Mouse (Mus musculus): ENCODE results near the gene Mcemp1.

Gene Mcemp1

DNA sequence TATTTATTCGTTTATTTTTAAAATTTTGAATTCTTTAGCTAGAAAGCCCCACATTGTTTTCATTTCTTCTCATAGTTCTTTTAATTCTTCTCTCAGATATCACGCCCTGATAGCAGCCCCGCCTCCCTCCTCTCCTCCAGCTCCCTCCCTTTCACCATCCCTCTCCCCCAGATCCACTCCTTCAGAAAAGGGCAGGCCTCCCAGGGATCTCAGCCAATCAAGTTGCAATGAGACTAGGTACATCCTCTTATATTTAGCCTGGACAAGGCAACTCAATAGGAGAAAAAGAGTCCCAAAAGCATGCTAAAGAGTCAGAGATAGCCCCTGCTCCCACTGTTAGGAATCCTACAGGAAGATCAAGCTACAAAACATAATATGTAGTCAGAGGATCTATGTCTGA, 9.1 kb downstream of the Mcemp1 start:
- DNase-seq (ENCODE audit: low read depth) = no peak

DNA sequence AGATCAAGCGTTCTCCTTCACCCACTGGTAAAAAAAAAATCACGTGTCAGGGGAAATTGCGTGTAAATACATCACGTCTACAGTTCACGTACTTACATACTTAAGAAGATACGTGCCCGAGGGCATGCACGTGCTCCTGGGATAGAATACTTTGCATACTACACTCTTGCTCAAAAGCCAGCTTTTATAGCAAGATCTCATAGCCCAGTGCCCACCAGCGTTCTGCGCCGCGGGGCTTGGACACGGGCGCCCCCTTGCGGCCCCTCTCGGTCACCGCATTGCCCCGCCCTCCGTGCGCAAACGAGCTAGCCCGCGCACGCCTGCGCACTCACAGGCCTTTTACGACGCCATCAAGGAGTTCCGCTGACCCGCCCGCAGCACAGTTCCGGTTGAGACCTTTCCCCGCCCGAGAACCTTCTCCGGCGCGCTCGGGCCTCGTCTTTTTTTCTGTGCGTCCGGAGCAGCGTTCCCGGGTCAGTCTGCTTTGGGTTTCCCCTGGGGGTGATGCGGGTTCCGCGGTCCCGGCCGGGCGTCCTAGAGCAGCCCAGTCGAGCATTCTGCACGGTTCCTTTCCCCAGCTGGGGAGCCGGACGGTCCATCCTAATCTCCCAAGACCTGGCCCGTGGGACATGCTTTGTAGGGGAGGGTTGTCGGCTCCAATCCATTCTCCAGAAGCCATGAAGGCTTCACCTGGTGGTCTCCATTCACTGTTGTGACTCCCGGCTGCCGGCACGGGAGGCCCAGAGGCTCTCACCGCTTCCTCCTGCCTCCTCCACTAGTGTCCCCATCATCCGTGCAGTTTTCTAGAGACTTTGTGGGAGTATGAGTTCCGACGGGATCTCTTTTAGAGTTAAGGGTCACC, 10.8 kb downstream of the Mcemp1 start, which contains the start of gene Trappc5:
Gene Trappc5, plus strand, starts transcription at position 169 of the 862 bp plus-strand sequence.
- peak; percentile 83 for DNase-seq (ENCODE audit: low read depth)

DNA sequence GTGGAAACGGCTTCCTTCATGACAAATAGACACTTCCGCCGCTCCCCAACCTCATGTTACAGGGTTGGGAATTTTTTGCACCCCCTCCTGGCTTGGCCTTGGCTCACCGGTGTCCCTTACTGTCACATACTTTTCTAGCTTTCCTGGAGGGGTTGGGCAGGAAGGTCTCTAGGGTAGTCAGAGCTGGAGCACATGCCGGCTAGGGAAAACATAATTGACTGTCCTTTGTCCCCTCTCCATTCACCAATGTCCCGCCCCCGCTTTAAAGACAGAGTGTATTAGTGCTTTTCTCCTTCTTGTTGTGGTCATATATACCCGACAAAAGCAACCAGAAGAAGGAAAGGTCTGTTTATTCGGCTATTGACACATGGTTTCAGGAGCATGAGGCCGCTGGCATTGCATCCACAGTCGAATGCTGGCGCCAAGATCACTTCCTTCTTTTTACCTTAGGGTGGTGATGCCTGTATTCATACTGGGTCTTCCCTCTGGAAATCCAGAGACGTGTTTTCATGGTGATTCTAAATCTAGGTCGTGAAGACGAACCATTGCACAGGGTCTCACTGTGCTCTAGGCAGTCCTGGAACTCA, 11.5 kb downstream of the Mcemp1 start:
- DNase-seq (ENCODE audit: low read depth) = no peak

DNA sequence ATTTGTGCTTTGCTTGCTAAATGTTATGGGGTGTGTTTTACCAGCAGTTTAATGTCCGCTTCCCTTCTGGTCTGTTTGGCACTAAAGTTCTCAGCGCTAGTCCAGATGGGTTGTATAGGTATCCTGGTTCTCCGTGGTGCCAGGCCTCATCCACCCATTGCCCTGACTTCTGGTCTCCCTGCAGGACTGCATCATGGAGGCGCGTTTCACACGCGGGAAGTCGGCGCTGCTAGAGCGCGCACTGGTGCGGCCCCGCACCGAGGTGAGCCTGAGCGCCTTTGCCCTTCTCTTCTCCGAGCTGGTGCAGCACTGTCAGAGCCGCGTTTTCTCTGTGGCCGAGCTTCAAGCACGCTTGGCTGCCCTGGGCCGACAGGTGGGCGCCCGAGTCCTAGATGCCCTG, 13.3 kb downstream of the Mcemp1 start:
- DNase-seq (ENCODE audit: low read depth) = no peak

DNA sequence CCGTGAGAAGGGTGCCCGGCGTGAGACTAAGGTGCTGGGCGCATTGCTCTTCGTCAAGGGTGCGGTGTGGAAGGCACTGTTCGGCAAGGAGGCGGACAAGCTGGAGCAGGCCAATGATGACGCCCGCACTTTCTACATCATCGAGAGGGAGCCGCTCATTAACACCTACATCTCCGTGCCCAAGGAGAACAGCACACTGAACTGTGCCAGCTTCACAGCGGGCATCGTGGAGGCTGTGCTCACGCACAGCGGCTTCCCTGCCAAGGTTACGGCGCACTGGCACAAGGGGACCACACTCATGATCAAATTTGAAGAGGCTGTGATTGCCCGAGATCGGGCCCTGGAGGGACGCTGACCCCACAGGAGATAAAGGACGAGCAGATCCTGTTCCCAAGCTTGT, 13.7 kb downstream of the Mcemp1 start:
- DNase-seq (ENCODE audit: low read depth) = no peak

DNA sequence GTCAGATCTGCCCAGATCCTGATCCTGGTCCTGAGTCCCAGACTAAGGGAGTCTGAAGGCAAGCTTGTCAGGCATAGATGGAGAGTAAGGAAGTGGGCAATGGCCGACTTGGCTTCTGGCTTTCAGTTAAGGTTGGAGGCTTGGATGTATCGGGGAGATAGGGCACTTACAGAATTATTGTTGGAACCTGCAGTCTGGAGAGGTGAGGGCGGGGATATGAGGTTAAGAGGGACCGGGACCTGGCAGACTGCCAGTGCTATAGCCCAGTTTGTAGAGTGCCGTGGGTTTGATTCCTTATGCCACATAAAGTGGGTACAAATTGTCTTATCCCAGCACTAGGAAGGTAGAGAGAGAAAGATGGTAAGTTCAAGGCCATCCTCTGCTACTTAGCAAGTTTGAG, 14.1 kb downstream of the Mcemp1 start:
- no peak for DNase-seq (ENCODE audit: low read depth)

DNA sequence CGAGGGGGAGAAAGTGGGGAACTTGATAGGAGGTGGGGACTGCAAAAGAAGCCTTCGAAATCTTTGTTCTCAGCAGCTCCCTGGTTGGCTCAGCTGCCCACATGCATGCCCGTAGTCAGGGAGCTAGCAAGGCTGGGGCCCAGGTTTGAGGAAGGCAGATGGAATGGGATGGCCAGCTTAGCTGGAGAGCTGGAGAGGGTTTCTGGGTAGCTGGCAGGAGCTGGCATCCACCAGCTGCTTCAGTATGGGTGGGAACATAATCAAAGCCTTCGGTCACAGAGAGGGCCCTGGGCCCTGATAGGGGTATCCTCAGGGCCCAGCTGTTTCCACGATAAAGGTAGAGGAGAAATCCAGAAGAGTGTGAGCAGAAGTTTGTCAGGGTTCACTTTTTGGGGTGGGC, 16.9 kb downstream of the Mcemp1 start:
- DNase-seq (ENCODE audit: low read depth) = no peak

DNA sequence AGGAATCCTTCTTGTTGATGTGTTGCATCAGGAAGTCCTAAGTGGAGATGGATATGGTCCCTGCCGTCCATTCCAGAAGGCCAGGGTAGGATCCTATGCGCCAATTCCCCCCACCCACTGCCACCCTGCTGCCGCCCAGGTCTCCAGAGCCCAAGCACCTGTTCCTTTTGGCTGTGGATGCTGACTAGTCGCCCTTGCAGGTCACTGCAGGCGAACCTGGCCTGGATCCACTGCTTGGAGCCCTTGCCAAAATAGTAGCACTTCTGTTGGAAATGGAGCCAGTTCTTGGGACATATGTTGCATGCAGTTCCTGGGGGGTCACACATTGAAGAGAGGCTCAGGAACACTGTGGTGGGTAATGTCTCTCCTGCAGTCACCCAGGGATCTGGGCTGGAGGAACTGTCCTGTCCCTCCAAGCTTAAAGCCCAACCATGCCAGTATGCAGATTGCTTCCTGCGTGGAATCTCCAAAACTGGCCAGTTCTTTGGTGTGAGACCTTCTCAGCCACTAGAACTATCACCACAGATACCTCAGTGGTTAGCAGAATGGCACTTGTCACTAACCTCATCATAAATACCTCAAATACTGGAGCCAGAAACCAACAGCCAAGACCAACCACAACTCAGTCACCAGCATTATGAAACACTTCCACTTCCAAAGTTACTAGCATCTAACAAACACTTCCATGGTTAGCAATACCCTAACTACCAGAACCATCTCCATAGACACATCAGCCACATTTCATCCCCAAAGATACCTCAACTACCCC, 18.0 kb downstream of the Mcemp1 start:
- no peak for DNase-seq (ENCODE audit: low read depth)

DNA sequence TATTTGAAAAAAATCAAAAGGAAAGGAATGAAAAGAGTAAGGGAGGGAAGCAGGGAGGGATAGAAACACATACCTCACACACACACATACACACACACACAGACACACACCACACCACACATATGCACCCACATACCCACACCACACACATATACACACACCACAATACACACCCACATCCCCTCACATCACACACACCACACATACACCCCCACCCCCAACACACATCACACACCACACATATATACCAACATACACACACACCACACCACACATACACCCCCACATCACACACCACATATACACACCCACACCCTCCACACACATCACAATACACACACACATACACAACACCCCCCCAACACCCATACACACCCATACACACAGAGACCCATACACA, 19.0 kb downstream of the Mcemp1 start:
- DNase-seq (ENCODE audit: low read depth) = no peak

DNA sequence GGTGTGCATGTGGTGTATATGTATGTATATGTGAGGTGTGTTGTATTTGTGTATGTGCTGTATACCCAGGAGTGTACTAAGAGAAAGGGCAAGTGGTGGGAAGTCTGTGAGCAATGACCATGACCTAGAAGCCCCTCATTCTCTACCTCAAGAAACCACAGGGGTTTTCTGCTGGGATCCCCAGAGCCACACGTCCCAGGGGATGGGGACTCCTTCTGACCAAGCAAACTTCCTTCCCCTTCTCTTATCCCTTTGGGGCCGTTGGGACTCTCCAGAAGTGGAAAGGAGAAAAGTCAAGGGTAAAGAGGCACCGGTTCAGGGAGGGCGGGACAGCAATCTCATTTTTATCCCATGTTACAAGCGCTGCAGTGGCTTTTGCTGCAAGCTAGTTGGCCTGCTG, 19.9 kb downstream of the Mcemp1 start:
- DNase-seq (ENCODE audit: low read depth) = no peak

DNA sequence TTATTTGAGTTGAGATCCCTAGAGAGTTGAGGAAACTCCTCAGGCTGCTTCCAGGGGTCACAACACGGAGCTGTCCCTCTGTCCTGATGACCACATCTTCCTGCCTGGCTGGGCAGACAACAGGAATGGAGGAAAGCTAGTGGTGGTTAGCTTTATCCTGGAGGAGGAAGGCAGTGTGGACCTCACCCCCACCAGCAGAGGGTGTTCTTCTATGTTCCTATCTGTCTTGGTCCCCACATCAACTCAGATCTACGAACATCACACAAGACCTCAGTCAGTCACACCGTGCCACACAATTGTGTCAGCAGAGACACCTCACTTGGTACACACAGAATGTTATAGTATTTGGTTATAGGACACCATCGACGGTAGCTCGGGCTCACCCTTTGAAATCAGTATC, 22.0 kb downstream of the Mcemp1 start:
- no peak for DNase-seq (ENCODE audit: low read depth)

DNA sequence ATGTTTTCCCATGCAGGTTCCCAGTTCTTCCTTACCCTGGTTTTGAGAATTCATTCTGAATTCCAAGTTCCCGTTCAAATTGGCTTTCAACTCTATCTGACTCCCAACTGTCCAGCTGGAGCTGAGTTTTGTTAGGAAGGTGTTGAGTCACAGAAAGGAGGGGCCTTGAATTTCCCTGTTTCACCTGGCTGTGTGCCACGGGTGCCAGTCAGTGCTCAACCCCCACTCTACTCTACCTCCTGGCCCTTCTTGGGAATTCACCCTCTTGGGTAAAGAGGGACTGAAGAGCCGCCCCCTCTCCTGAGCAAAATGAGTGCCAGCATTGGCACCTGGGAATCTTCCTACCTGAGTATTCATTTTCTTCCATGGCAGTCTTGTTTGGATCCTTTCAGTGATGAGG, 25.2 kb downstream of the Mcemp1 start:
- no peak for DNase-seq (ENCODE audit: low read depth)

DNA sequence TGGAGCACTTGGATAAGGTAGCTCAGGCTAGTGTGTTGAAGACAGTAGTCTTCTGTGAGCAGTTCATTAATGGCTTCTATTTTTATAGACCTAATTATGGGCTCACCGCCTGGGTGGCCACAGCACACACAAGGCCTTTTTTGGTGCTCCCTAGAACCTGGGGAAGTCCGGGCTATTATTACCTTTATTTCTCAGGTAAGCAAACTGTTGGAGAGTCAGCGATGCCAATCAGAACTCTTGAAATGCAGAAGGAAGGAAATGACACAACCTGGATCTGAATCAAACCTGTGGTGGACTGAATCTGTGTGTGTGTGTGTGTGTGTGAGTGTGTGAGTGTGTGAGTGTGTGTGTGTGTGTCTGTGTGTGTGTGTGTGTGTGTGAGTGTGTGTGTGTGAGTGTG, 28.6 kb downstream of the Mcemp1 start, which contains the start of gene Fcer2a:
Gene Fcer2a, minus strand, starts transcription at position 55 of the 400 bp plus-strand sequence.
- no peak for DNase-seq (ENCODE audit: low read depth)

DNA sequence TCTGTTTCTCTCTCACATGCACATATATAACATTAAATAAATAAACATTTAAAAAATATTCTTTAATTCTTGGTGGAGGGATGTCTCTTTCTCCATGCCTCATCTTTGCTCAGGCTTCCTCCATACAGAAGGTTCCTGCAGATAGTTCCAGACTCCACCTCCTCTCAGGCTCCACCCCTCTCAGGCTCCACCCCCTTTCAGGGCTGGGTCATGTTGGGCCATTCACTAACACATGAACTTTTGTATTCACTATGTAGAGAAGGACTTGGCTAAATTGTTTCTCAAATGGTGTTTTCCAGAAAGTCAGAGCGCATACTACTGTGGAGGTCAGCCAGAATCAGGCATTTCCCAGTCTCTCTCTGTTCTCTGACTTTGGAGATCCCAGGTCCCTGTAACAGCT, 35.9 kb downstream of the Mcemp1 start:
- DNase-seq (ENCODE audit: low read depth) = no peak

DNA sequence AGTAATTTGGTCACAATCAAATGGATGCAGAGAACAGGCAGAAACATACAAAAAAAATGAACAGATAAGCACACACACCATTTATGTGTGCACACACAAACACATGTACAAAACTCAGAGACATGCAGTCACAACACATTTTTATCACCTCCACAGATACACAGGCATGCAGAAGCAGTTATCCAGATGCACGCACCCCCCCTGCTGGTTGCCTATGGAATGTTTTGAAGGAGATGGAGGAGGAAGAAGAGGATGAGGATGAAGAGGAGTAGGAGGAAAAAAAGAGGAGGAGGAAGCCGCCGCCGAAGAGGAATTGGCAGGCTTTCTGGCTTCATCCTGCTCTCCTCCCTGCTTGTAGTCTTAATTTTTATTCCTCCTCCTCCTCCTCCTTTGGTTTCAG, 40.2 kb downstream of the Mcemp1 start:
- no peak for DNase-seq (ENCODE audit: low read depth)

DNA sequence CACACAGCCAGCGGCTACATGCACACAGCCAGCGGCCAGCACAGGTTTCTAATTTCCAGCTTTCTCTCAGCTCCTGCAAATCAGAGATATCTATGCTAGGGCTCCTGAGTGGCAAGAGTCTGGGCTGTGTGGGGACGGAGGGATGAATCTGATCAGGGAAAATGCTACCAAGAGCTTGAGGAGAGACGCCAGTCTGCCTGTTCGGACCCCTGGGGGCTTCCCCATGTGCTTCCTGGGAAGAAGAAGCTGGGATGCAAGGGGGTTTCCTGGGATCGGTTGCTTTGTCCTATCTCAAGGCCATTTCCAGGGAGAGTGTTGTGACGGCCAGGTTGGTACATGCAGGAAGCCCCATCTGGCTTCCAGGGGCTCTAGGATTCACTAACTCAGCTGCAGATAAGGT, 42.1 kb downstream of the Mcemp1 start:
- no peak for DNase-seq (ENCODE audit: low read depth)

DNA sequence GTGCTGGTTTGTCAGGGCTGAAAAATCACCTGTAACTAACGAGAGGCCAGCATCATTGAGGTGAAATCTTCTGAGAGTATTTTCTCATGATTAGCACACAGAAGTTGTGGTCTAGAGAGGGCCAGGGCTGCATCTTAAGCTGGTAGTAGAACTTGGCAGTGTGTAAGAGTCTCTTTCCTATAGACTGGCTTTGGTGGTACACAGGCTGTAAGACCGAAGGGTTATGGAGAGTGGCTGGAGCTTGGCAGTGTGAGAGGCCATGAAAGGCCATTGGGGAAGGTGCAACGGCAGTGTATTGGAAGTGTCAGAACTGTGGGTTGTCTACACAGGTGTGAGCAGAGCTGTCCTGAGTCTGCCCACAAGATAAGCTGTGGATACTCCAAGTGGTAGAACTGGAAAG, 44.8 kb downstream of the Mcemp1 start:
- DNase-seq (ENCODE audit: low read depth) = no peak

DNA sequence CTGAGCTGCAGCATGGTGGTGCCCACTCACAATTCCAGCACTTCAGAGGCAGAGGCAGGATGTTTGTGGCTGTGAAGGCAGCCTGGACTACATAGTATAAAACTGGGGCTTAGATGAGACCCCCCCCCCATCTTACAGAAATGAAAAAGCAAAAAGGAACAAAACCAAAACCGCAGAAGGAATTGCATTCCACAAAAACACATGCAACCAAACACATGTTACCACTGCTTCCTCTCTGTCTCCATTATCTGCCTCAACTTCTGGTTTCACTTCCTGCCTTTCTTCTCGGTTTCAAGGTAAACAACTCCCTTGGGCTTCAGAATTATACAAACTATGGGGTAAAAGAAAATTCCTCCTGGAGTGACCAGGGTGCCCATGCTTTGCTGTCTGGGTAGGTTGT, 46.1 kb downstream of the Mcemp1 start:
- DNase-seq (ENCODE audit: low read depth) = no peak

DNA sequence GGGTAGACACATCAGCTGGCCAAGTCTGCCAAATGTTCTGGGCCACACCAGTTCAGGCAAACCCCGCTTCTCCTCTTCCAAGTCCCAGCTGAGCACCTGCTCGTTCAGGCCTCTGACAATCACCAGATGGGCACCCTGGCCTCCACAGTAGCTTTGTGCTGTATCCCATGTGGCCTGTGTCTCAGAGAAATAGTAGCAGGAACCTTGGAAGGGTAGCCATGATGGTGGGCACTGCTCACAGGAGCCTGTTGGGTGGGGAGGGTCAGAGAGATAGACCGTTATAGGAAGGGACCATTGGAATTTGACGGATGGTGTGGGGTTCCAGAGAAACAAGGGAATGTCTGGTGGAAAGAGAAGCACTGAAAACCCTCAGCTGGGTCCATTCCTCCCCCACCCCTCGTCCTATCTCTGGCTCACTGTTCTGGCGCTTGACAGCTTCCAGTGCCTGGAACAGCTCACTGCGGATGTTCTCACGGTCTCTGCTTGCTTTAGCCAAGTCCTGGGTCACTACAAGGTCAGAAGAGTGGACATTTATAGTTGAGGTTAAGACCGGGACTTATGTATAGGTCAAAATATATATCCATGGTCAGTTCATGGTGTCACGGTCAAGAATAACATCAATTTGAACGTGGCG, 51.9 kb downstream of the Mcemp1 start:
- DNase-seq (ENCODE audit: low read depth) = no peak

DNA sequence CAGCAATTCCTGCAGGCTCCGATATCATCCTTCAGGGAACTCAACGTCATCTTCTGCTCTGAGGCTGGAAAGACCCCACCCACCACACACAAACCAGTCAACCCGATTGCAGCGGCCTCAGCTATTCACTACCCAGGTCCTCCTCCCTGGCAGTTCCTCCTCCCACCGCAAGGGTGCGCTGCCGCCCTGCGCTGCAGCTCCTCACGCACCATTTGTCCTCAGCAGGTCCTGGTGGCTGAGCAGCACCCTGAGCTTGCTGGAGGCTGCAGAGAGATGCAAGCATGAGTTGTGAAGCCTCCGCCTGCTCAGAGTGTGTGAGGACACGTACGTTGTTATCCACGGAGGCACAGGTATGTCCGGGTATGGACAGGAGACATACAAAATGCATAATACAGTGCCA, 53.0 kb downstream of the Mcemp1 start:
- peak; percentile 46 for DNase-seq (ENCODE audit: low read depth)

Measured in c-Kit-positive CD71-positive TER-119-negative erythroid progenitor cells, embryonic 14.5 days (primary cell).